Mouse (Mus musculus) gastrocnemius, adult 8-10 months (tissue): Measurements from ENCODE around the gene C130032M10Rik. TPM values are rescaled to one million over a fixed set of nuclear protein-coding genes. Genes with fewer than 3 reads are reported as not detected.

Experiments used
- DNase-seq, 2 experiments: peaks; one replicate each; pipeline ENCODE4 v3.0.0; 2022; ENCODE audit warnings: low spot score in 2 of 2
- total RNA-seq, 4 experiments: library from RNA; stranded (reverse); gene quantifications; 2 replicates each; pipeline ENCODE4 v1.2.4; 2022

C130032M10Rik gene
- total RNA-seq, 4 experiments from 2014 or later, result not detected

- no peak for DNase-seq
Measured at GRCm38 (mm10) chr9:114548496-114548895, 33.0 kb downstream of the C130032M10Rik start.

GRCm38 (mm10) chr9:114549117-114549516 lies 33.6 kb downstream of the C130032M10Rik start:
- DNase-seq, result no peak

- no peak for DNase-seq
Measured at GRCm38 (mm10) chr9:114550033-114550432, 34.5 kb downstream of the C130032M10Rik start.

- no peak for DNase-seq
Measured at GRCm38 (mm10) chr9:114553828-114554227, 38.3 kb downstream of the C130032M10Rik start.

DNA sequence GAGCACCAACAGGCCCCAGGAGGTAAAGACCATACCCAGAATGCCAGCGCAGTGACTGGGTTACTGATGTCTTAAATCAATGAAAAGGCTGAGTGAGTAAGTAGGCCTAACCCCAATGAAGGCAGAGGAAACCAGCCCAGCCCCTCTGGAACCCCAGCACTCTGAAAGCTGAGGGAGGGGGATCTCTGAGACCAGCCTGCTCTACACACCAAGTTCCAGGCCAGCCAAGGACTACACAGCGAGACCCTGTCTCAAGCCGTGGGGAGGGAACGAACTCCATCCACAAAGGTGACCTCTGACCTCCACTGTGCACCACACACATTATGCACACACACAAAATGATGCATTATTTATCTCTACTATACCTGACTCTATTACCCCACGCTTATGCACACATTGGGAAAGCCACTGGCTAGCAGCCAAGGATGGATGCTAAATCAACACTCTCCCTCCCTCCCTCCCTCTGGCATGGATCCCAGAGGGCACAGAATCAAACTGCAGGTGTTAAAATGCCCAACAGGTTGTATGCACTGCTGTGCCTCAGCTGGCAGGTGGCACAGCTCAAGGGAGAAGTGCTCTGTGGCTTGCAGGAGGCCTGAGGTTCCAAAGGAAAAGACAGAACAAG lies 39.0 kb downstream of the C130032M10Rik start:
- no peak for DNase-seq

DNA sequence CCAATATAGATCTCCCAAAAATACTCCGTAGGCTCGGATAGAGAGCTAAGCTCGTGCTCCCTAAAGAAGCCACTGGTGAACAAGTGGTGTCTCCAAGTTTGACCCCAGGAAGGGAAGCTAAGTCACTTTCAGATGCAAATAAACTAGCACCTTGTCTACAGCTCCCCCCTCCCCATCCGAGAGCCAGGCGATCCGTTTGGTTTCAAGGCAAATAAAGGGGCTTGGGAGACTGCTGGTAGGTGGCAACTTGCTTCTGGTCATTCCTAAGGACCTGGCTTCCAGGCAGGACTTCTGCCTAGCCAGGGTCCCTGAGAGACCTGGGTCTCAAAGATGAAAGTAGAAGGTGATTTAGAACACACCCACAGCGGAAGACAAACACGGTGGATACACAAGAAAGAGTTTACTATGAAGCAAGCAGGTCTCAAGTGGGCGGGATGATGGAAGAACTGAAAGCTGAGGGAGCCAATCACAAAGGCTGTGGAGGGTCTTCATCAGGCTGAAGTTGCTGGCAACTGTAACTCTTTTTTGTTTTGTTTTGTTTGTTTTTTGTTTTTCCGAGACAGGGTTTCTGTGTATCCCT lies 40.9 kb downstream of the C130032M10Rik start:
- DNase-seq, result no peak

- no peak for DNase-seq
Measured at GRCm38 (mm10) chr9:114557086-114557485, 41.6 kb downstream of the C130032M10Rik start.

- DNase-seq, result no peak
Measured at GRCm38 (mm10) chr9:114560141-114560540, 44.6 kb downstream of the C130032M10Rik start.

GRCm38 (mm10) chr9:114560771-114561670 lies 45.5 kb downstream of the C130032M10Rik start:
- no peak for DNase-seq

- no peak for DNase-seq
Measured at GRCm38 (mm10) chr9:114561671-114561971, 46.1 kb downstream of the C130032M10Rik start.

GRCm38 (mm10) chr9:114562031-114562918 lies 46.8 kb downstream of the C130032M10Rik start:
- DNase-seq, result no peak

DNA sequence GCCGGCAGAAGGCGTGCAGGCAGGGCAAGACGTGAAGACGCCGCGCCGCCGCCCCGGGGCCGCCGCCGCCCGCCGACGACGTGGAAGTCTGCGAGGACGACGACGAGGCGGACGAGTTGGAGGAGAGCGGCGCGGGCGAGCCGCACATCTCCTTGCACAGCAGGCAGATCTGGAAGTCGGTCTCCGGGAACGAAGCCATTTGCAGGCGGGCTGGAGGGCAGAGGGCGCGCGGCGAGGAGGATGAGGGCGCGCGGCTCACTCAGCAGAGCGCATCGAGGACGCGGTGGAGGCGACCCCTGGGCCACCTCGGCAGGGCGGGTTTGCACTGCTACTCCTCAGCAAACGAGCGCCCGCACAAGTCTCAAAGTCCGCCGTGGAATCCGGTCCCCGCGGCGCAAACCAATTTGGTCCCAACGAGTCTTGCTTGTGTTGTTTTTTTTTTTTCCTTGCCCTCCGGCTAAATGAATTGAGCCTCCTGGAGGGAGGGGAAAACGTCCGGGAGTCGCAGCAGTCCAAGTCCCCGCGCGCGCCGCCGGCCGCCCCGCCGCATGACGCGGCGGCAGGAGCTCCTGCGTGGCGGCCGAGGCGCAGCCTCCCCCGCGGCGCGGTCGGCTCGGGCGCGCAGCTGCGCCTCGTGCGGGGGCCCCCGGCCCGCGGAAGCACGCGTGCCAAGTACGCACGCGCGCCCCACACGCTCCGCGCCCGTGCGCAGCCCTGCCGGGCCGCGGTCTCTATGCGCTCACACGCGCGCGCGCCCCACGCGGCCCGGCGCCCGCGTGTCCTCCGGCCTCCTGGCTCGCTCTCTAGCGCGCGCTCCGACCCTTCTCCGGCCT lies 47.6 kb downstream of the C130032M10Rik start:
- DNase-seq, result no peak

DNA sequence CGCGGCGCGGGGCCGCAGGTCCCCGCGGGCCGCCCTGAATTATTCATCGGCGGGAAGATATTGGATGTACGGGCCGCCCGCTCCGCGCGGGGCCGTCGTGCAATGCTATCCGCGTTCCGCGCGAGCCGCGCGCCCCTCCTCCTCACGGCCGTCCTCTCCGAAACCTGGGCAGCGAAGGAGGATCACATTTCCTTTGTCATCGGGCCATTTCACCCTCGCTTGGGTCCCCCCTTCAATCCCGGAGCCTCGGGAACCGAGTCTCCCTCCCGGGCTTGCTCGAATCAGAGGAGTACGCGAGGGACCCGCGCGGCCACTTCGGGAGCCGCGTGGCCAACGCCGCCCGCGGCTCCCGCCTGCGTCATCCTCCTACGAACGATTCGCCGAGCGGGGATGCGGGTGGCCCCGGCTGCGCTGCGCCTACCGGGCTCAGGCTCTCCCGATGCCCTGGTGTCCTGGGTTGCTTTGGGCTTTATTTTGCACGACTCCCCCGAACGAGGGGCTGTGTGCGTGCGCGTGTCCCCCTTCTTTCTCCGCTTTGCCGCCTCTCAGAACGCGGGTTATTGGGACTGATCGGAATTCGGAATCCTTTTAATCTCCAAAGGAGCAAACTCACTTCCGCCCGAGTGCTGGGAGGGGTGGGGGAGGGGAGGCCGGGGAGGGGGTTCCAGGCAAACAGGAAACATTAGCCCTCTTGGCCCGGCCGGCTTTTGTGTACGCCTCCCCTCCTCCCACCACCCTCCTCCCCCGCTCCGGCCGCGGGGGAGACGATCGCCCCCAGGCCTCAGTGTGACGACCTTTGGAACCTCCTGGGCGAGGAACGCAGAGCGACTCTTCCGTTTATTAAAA lies 48.5 kb downstream of the C130032M10Rik start, which contains the start of gene Trim71:
TSS of gene Trim71 (minus strand) at position 609 of the 846 bp plus-strand sequence.
- DNase-seq, result no peak

GRCm38 (mm10) chr9:114564667-114565066 lies 49.2 kb downstream of the C130032M10Rik start:
- DNase-seq, result no peak

Other genes starting within 250 kb of the C130032M10Rik start
- not detected for gene Bcl2a1c, start 185.6 kb upstream of the C130032M10Rik start, total RNA-seq
- gene Crtap, start 125.0 kb upstream of the C130032M10Rik start, total RNA-seq, result 1 to 10 TPM; 5.1 to 8.9 (median 6.4) TPM
- gene Glb1, start 114.6 kb upstream of the C130032M10Rik start, total RNA-seq, result 1 to 10 TPM; 2.7 to 3.4 (median 3.0) TPM
- gene Tmppe, start 114.6 kb upstream of the C130032M10Rik start, total RNA-seq, result 1 to 10 TPM; 1.1 to 1.7 (median 1.4) TPM
- not detected for gene Ccr4, start 10.8 kb upstream of the C130032M10Rik start, total RNA-seq
- not detected for gene Trim71, start 48.7 kb downstream of the C130032M10Rik start, total RNA-seq
- 10 to 100 TPM; 13.6 to 18.4 (median 15.9) TPM for gene Cnot10, start 124.5 kb downstream of the C130032M10Rik start, total RNA-seq
- 10 to 100 TPM; 33.7 to 37.2 (median 35.5) TPM for gene Dync1li1, start 173.1 kb downstream of the C130032M10Rik start, total RNA-seq
- 1 to 10 TPM; 4.1 to 5.2 (median 4.5) TPM for gene Cmtm6, start 215.4 kb downstream of the C130032M10Rik start, total RNA-seq